Mouse (Mus musculus) kidney, embryonic 14.5 days (tissue): ENCODE data around the gene Klhdc1. TPM values are rescaled to one million over a fixed set of nuclear protein-coding genes. Genes with fewer than 3 reads are reported as not detected.

Source experiments
- ATAC-seq: fragments of 200-750 bp; cut with Nextera tagmentation; 2 replicates; pipeline ENCODE4 v1.8.0; 2017; ENCODE audit warnings: moderate number of reproducible peaks, mild to moderate bottlenecking, moderate TSS enrichment, moderate library complexity; ENCODE audit not compliant: low FRiP score, low TSS enrichment
- H3K27ac ChIP-seq: fragments of 300-500 bp; sonication (generic); 2 replicates; pipeline ENCODE4 v1.5.1; 2014; ENCODE audit warnings: low read depth, mild to moderate bottlenecking, low read length, moderate library complexity, mixed read lengths
- H3K27me3 ChIP-seq: fragments of 300-500 bp; sonication (generic); 2 replicates; pipeline ENCODE4 v1.6.1; 2014; ENCODE audit warnings: mild to moderate bottlenecking, low read length; ENCODE audit not compliant: control insufficient read depth, insufficient read depth
- H3K36me3 ChIP-seq: fragments of 300-500 bp; sonication (generic); 2 replicates; pipeline ENCODE4 v1.6.1; 2014; ENCODE audit warnings: low read length, mixed read lengths; ENCODE audit not compliant: control insufficient read depth, insufficient read depth
- H3K4me1 ChIP-seq: fragments of 300-500 bp; sonication (generic); 2 replicates; pipeline ENCODE4 v1.6.1; 2014; ENCODE audit warnings: low read length, mixed read lengths; ENCODE audit not compliant: control insufficient read depth, insufficient read depth
- H3K4me2 ChIP-seq: fragments of 300-500 bp; sonication (generic); replicated peaks from 2 replicates; pipeline ENCODE4 v1.6.1; 2014; ENCODE audit warnings: low read depth, mild to moderate bottlenecking, low read length
- H3K4me3 ChIP-seq: fragments of 300-500 bp; sonication (generic); 2 replicates; pipeline ENCODE4 v1.5.1; 2014; ENCODE audit warnings: mild to moderate bottlenecking, low read length
- H3K9ac ChIP-seq: fragments of 300-500 bp; sonication (generic); 2 replicates; pipeline ENCODE4 v1.6.1; 2014; ENCODE audit warnings: low read depth, mild to moderate bottlenecking, low read length, moderate library complexity
- H3K9me3 ChIP-seq: fragments of 300-500 bp; sonication (generic); 2 replicates; pipeline ENCODE4 v1.6.1; 2016; ENCODE audit warnings: low read length; ENCODE audit not compliant: control insufficient read depth
- WGBS: fragments of 180-500 bp; shearing (Covaris S2); extraction: QIAGEN DNeasy Blood & Tissue Kit; methylation state at CpG from one replicate; pipeline ENCODE4 v1.1.7; 2014; 5-methylcytosine and 5-hydroxymethylcytosine counted together
- polyA plus RNA-seq: library from polyadenylated mRNA; unstranded; fragments of >200 nt; fragmentation: Nextera tagmentation; extraction: Ambion mirVana; gene quantifications from 2 replicates; pipeline ENCODE4 v1.2.1, GENCODE M21; 2014

The Klhdc1 gene
- 4.6 and 5.7 TPM in 2 replicates for polyA plus RNA-seq

DNA sequence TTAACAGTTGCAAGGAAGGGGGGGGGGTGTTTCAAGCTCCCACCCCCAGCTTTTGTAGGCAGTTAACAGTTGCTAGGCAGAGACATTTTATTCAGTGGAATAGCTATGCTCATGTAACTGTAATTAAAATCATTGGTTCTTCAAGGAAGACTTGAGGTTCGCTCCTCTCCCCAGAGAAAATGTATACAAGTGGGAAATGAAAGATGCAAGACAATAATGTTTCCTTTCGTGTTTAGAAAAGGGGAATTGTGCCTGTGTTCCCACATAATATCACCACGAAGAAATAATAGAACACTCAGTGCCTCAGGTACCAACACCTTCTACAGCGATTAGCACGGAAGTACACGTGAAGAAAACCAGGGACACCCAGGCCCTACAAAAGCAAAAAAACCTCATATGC lies at the start of gene Klhdc1:
Gene Klhdc1 (plus strand): TSS at position 301 of the 400 bp plus-strand sequence.
- Histone ChIP-seq H3K9ac (peak within 1 kb of the TSS; percentile 85), H3K4me3 (peak within 1 kb of the TSS; percentile 70), H3K4me1 (peaks cover 9% of the 10 kb centered on the region; the same call in 1 of the 2 replicates), H3K4me2 (peak within 1 kb of the TSS; percentile 65), H3K36me3 (no peaks in the 10 kb centered on the region), H3K27me3 (no peaks in the 10 kb centered on the region), H3K9me3 (no peaks in the 10 kb centered on the region), H3K27ac (peak within 1 kb of the TSS; percentile 64; the same call in 1 of the 2 replicates)
- no peak for ATAC-seq
- 74% methylated on average over 6 of the region's 6 CpGs for WGBS

DNA sequence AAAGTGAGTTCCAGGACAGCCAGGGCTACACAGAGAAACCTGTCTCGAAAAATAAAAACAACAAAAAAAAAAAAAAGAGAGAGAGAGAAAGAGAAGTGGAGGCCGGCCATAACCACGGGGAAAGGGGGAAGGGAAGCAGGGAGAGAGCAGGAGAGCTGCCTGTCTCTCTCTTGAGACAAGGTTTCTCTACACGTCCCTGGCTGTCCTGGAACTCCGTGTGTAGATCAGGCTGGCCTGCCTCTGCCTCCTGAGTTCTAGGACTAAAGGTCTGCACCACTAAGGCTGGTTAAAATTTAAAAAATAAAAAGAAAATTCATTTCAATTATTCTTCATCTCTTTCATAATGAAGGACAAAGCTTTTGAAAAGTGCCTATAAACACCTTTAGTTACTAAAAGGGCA lies 49.6 kb upstream of the Klhdc1 start:
- Histone ChIP-seq H3K27ac (no peak overlapping the region), H3K9me3 (no peaks in the 10 kb centered on the region), H3K9ac (no peak overlapping the region), H3K4me2 (no peak overlapping the region), H3K36me3 (peaks cover 44% of the 10 kb centered on the region), H3K27me3 (no peaks in the 10 kb centered on the region), H3K4me3 (no peak overlapping the region), H3K4me1 (peaks cover 15% of the 10 kb centered on the region)
- WGBS, result 98% methylated on average over 5 of the region's 5 CpGs
- ATAC-seq, result no peak

DNA sequence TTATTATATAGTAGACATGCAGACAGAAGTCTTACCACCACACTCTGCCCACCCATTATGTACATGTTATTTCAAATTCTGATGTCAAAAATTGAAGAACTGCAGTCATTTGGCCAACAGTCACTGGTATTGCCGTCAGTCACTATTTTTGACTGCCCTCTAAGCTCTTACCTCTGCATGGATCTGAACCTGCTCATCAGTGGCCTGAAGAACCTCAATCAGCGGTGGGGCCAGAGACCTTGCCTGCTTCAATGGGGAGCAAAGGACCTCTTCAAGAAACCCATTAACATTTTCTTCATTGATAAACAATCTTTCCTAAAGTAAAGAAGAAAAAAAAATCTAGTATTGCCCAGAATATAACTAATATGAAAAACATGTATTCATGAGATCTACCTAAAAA lies 48.3 kb upstream of the Klhdc1 start:
- Histone ChIP-seq H3K9ac (no peak overlapping the region), H3K4me2 (no peak overlapping the region), H3K4me1 (peaks cover 7% of the 10 kb centered on the region), H3K9me3 (no peaks in the 10 kb centered on the region), H3K36me3 (peaks cover 39% of the 10 kb centered on the region), H3K27me3 (no peaks in the 10 kb centered on the region), H3K4me3 (no peak overlapping the region), H3K27ac (no peak overlapping the region)
- WGBS, result 97% methylated on average over 2 of the region's 2 CpGs
- ATAC-seq, result no peak

GRCm38 (mm10) chr12:69196444-69197377 lies 44.3 kb upstream of the Klhdc1 start, which contains the start of gene Gm49383:
Gm49383 (minus strand) TSS chr12:69197104.
- Histone ChIP-seq H3K9ac (peak within 1 kb of the TSS; percentile 77), H3K27me3 (no peaks in the 10 kb centered on the region), H3K36me3 (peaks cover 30% of the 10 kb centered on the region), H3K4me1 (peaks cover 21% of the 10 kb centered on the region), H3K9me3 (no peaks in the 10 kb centered on the region), H3K4me2 (peak within 1 kb of the TSS; percentile 82), H3K27ac (peak within 1 kb of the TSS; percentile 45; the same call in 1 of the 2 replicates), H3K4me3 (peak within 1 kb of the TSS; percentile 73)
- peak; percentile 79 for ATAC-seq
- WGBS, result under 1% methylated on average over 75 of the region's 75 CpGs

GRCm38 (mm10) chr12:69197378-69198163 lies 43.4 kb upstream of the Klhdc1 start:
- peak overlapping the region; percentile 73 for H3K4me3 ChIP-seq
- H3K4me2 ChIP-seq, result peak overlapping the region; percentile 82
- H3K27ac ChIP-seq, result peak overlapping the region; percentile 45; the same call in 1 of the 2 replicates
- H3K36me3 ChIP-seq, result peaks cover 28% of the 10 kb centered on the region
- H3K9ac ChIP-seq, result peak overlapping the region; percentile 77
- WGBS, result under 1% methylated on average over 89 of the region's 94 CpGs
- H3K27me3 ChIP-seq, result no peaks in the 10 kb centered on the region
- H3K9me3 ChIP-seq, result no peaks in the 10 kb centered on the region
- peak; percentile 75 for ATAC-seq
- peaks cover 21% of the 10 kb centered on the region for H3K4me1 ChIP-seq

- under 1% methylated on average over 18 of the region's 18 CpGs for WGBS
- peak within 1 kb of the TSS; percentile 77 for H3K9ac ChIP-seq
Observed at GRCm38 (mm10) chr12:69198164-69198535, 42.8 kb upstream of the Klhdc1 start, which contains the start of gene Dnaaf2. Dnaaf2 (minus strand) TSS chr12:69198429.

GRCm38 (mm10) chr12:69198985-69199384 lies 42.0 kb upstream of the Klhdc1 start:
- peaks cover 21% of the 10 kb centered on the region for H3K4me1 ChIP-seq
- H3K4me2 ChIP-seq, result peak overlapping the region; percentile 82; the same call in 1 of the 2 replicates
- no peaks in the 10 kb centered on the region for H3K9me3 ChIP-seq
- H3K36me3 ChIP-seq, result peaks cover 29% of the 10 kb centered on the region
- no peak overlapping the region for H3K27ac ChIP-seq
- H3K9ac ChIP-seq, result no peak overlapping the region
- H3K27me3 ChIP-seq, result no peaks in the 10 kb centered on the region
- no peak for ATAC-seq
- H3K4me3 ChIP-seq, result no peak overlapping the region

More at GRCm38 (mm10) chr12:69198164-69198535, 42.8 kb upstream of the Klhdc1 start, which contains the start of gene Dnaaf2:
- Histone ChIP-seq H3K27ac (peak within 1 kb of the TSS; percentile 45; the same call in 1 of the 2 replicates), H3K9me3 (no peaks in the 10 kb centered on the region), H3K36me3 (peaks cover 29% of the 10 kb centered on the region), H3K27me3 (no peaks in the 10 kb centered on the region), H3K4me1 (peaks cover 21% of the 10 kb centered on the region), H3K4me2 (peak within 1 kb of the TSS; percentile 82), H3K4me3 (peak within 1 kb of the TSS; percentile 73)
- ATAC-seq, result peak; percentile 66

- Histone ChIP-seq H3K27ac (no peak within 1 kb of the TSS), H3K4me3 (no peak within 1 kb of the TSS), H3K27me3 (no peaks in the 10 kb centered on the region), H3K36me3 (peaks cover 39% of the 10 kb centered on the region), H3K9me3 (no peaks in the 10 kb centered on the region), H3K4me2 (no peak within 1 kb of the TSS), H3K9ac (no peak within 1 kb of the TSS), H3K4me1 (0 out of 2 replicates have a peak, but pooled peaks cover 3% of the 10 kb centered on the region)
- ATAC-seq, result no peak
- 91% methylated on average over 16 of the region's 16 CpGs for WGBS
Observed at GRCm38 (mm10) chr12:69204052-69204833, 36.7 kb upstream of the Klhdc1 start, which contains the start of gene Gm49384. Gm49384 (minus strand) TSS chr12:69204267.
